Mouse (Mus musculus): ENCODE measurements at regions not wholly inside any gene's neighbourhood (a gene's known extent, or its start where the extent isn't known, plus 50 kb on each side); places are given as distances from the start of the nearest gene placed in this dataset.

- no peak for TF ChIP-seq CTCF (IDR thresholded peaks at IDR 0.05; ENCODE audit: extremely low read depth, insufficient read depth, insufficient read length, insufficient replicate concordance)
- Histone ChIP-seq H3K27ac (ENCODE audit: insufficient read depth, low read length) (no peak overlapping the region), H3K36me3 (ENCODE audit: control insufficient read depth, insufficient read depth, low read length) (no peaks in the 10 kb centered on the region), H3K4me1 (ENCODE audit: control insufficient read depth, insufficient read depth, insufficient read length) (no peaks in the 10 kb centered on the region), H3K4me3 (ENCODE audit: extremely low read depth, insufficient read depth, insufficient read length) (no peak overlapping the region), H3K27me3 (ENCODE audit: control insufficient read depth, insufficient read depth, low read length) (no peaks in the 10 kb centered on the region)
- no peak for DNase-seq (ENCODE audit: low read depth in 1 of 2, low spot score in 2 of 2)
- WGBS, result 35% methylated on average over 2 of the region's 2 CpGs
Observed at GRCm38 (mm10) chr4:82200306-82200705, 505.2 kb downstream of the Nfib start.

- H3K4me1 ChIP-seq (ENCODE audit: control insufficient read depth, insufficient read depth, insufficient read length), result no peaks in the 10 kb centered on the region
- no peak overlapping the region for H3K27ac ChIP-seq (ENCODE audit: insufficient read depth, low read length)
- DNase-seq (ENCODE audit: low read depth in 1 of 2, low spot score in 2 of 2), result no peak
- TF ChIP-seq CTCF (IDR thresholded peaks at IDR 0.05; ENCODE audit: extremely low read depth, insufficient read depth, insufficient read length, insufficient replicate concordance) (no peak), POLR2A (IDR thresholded peaks at IDR 0.05; ENCODE audit: low read depth, low read length) (no peak)
- H3K27me3 ChIP-seq (ENCODE audit: control insufficient read depth, insufficient read depth, low read length), result no peaks in the 10 kb centered on the region
- no peak overlapping the region for H3K4me3 ChIP-seq (ENCODE audit: extremely low read depth, insufficient read depth, insufficient read length)
- no peaks in the 10 kb centered on the region for H3K36me3 ChIP-seq (ENCODE audit: control insufficient read depth, insufficient read depth, low read length)
Observed at GRCm38 (mm10) chr4:82199118-82199517, 506.4 kb downstream of the Nfib start.

DNA sequence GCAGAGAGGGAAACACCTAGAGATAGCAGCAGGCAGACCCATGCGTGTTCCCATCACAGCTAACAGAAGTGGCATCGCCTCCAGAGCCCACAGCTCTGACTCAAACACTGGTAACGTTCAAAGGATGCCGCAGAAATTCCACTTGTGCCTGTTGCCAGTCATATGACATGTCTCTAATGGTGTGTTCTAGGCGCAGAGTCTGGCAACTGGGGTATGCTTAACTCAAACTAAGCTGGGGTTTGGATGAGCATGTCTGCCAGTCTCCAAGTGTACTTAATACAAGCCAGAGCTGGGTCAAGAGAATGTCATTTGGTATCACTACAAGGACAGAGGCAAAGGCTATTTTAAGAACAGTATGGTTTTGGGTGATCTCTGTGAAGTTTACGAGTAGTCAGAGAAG lies 507.9 kb downstream of the Nfib start:
- DNase-seq (ENCODE audit: low read depth in 1 of 2, low spot score in 2 of 2), result no peak
- Histone ChIP-seq H3K4me1 (ENCODE audit: control insufficient read depth, insufficient read depth, insufficient read length) (no peaks in the 10 kb centered on the region), H3K4me3 (ENCODE audit: extremely low read depth, insufficient read depth, insufficient read length) (no peak overlapping the region), H3K27me3 (ENCODE audit: control insufficient read depth, insufficient read depth, low read length) (no peaks in the 10 kb centered on the region), H3K36me3 (ENCODE audit: control insufficient read depth, insufficient read depth, low read length) (no peaks in the 10 kb centered on the region), H3K27ac (ENCODE audit: insufficient read depth, low read length) (no peak overlapping the region)
- TF ChIP-seq CTCF (IDR thresholded peaks at IDR 0.05; ENCODE audit: extremely low read depth, insufficient read depth, insufficient read length, insufficient replicate concordance) (no peak), POLR2A (IDR thresholded peaks at IDR 0.05; ENCODE audit: low read depth, low read length) (no peak)
- WGBS, result 71% methylated on average over 6 of the region's 6 CpGs

GRCm38 (mm10) chr4:82196024-82196647 lies 509.4 kb downstream of the Nfib start:
- Histone ChIP-seq H3K4me3 (ENCODE audit: extremely low read depth, insufficient read depth, insufficient read length) (no peak overlapping the region), H3K27ac (ENCODE audit: insufficient read depth, low read length) (no peak overlapping the region), H3K27me3 (ENCODE audit: control insufficient read depth, insufficient read depth, low read length) (no peaks in the 10 kb centered on the region), H3K36me3 (ENCODE audit: control insufficient read depth, insufficient read depth, low read length) (no peaks in the 10 kb centered on the region), H3K4me1 (ENCODE audit: control insufficient read depth, insufficient read depth, insufficient read length) (no peaks in the 10 kb centered on the region)
- no peak for TF ChIP-seq CTCF (IDR thresholded peaks at IDR 0.05; ENCODE audit: extremely low read depth, insufficient read depth, insufficient read length, insufficient replicate concordance)
- no peak for TF ChIP-seq POLR2A (IDR thresholded peaks at IDR 0.05; ENCODE audit: low read depth, low read length)
- 5% methylated on average over 6 of the region's 6 CpGs for WGBS
- no peak for DNase-seq (ENCODE audit: low read depth in 1 of 2, low spot score in 2 of 2)

DNA sequence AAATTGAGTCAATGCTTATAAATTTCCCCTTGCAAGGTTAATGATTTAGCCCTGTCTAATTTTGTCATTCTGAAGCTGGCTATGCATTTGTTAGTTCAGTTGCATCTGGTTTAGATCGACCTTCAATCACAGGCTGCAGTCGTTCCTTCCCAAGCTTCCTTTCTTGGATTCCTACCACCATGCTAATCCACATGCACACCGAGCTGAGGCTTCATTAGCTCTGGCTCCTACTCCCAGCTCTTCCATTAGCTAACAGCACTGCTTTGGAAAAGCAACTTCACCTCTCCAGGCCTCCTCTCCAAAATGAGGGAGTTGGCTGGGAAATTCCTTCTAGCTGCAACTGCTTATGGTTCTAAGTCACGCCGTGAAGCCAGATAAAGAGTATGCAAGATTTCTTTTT lies 511.6 kb downstream of the Nfib start:
- TF ChIP-seq CTCF (IDR thresholded peaks at IDR 0.05; ENCODE audit: extremely low read depth, insufficient read depth, insufficient read length, insufficient replicate concordance) (no peak), POLR2A (IDR thresholded peaks at IDR 0.05; ENCODE audit: low read depth, low read length) (no peak)
- no peak for DNase-seq (ENCODE audit: low read depth in 1 of 2, low spot score in 2 of 2)
- 92% methylated on average over 5 of the region's 5 CpGs for WGBS

GRCm38 (mm10) chr4:82186892-82187291 lies 518.7 kb downstream of the Nfib start:
- 75% methylated on average over 3 of the region's 3 CpGs for whole genome bisulfite sequencing

More for the DNA sequence above, 511.6 kb downstream of the Nfib start:
- Histone ChIP-seq H3K27me3 (ENCODE audit: control insufficient read depth, insufficient read depth, low read length) (no peaks in the 10 kb centered on the region), H3K27ac (ENCODE audit: insufficient read depth, low read length) (no peak overlapping the region), H3K36me3 (ENCODE audit: control insufficient read depth, insufficient read depth, low read length) (no peaks in the 10 kb centered on the region), H3K4me3 (ENCODE audit: extremely low read depth, insufficient read depth, insufficient read length) (no peak overlapping the region), H3K4me1 (ENCODE audit: control insufficient read depth, insufficient read depth, insufficient read length) (no peaks in the 10 kb centered on the region)

DNA sequence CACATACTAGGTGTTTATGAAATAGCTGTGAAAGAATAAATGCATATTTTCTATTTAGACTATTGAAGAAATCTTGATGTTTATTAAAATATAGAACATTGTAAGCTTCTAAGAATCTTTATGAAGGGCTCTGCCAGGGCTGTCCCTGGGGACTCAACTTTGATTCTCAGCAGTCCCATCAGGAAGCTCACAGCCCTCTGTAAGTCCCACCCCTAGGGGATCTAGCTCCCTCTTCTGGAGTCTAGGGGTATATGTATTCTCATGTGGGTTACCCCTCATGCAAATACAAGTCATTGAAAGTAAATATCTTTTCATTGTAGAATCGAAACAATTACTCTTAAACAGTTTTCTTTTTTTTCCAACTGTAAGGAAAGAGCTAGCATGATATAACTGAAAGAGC lies 521.6 kb downstream of the Nfib start:
- TF ChIP-seq CTCF (IDR thresholded peaks at IDR 0.05; ENCODE audit: extremely low read depth, insufficient read depth, insufficient read length, insufficient replicate concordance) (no peak), POLR2A (IDR thresholded peaks at IDR 0.05; ENCODE audit: low read depth, low read length) (no peak)
- no peak overlapping the region for H3K4me3 ChIP-seq (ENCODE audit: extremely low read depth, insufficient read depth, insufficient read length)
- 85% methylated on average over 1 of the region's 1 CpGs for WGBS

More at GRCm38 (mm10) chr4:82186892-82187291, 518.7 kb downstream of the Nfib start:
- no peak overlapping the region for H3K4me3 ChIP-seq (ENCODE audit: extremely low read depth, insufficient read depth, insufficient read length)
- no peaks in the 10 kb centered on the region for H3K27me3 ChIP-seq (ENCODE audit: control insufficient read depth, insufficient read depth, low read length)
- H3K4me1 ChIP-seq (ENCODE audit: control insufficient read depth, insufficient read depth, insufficient read length), result no peaks in the 10 kb centered on the region
- DNase-seq (ENCODE audit: low read depth in 1 of 2, low spot score in 2 of 2), result no peak
- no peak for TF ChIP-seq CTCF (IDR thresholded peaks at IDR 0.05; ENCODE audit: extremely low read depth, insufficient read depth, insufficient read length, insufficient replicate concordance)
- H3K36me3 ChIP-seq (ENCODE audit: control insufficient read depth, insufficient read depth, low read length), result no peaks in the 10 kb centered on the region
- H3K27ac ChIP-seq (ENCODE audit: insufficient read depth, low read length), result no peak overlapping the region

More for the DNA sequence above, 521.6 kb downstream of the Nfib start:
- H3K36me3 ChIP-seq (ENCODE audit: control insufficient read depth, insufficient read depth, low read length), result no peaks in the 10 kb centered on the region
- no peaks in the 10 kb centered on the region for H3K27me3 ChIP-seq (ENCODE audit: control insufficient read depth, insufficient read depth, low read length)
- DNase-seq (ENCODE audit: low read depth in 1 of 2, low spot score in 2 of 2), result no peak
- no peaks in the 10 kb centered on the region for H3K4me1 ChIP-seq (ENCODE audit: control insufficient read depth, insufficient read depth, insufficient read length)
- H3K27ac ChIP-seq (ENCODE audit: insufficient read depth, low read length), result no peak overlapping the region

All from spleen, adult 2 months (tissue).